ENCODE assay signal across 11 mouse cellular contexts in the genomic region with DNA sequence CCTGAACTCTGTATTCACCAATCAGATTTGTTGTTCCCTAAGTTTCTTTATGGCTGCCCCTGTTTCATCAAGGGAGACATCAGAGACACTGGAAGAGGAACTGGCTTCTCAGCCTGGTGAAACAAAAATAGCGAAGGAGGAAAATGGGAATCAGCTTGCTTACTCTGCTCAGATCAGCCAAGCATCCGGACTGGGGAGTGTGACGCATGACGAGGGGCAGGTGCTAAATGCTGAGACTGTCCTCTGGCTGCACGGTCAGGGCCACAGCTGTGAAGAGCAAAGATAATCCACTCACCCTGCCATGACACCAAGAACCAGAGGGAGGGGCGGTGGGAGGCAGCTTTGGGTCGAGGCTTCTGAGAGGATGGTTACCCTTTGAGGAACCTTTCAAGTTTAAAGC.
DNase-seq lines count a peak whose midpoint lies in the region; ATAC-seq lines count a peak whose summit lies in the region.
"Had no signal": no experiment of that assay in that cellular context is flagged by ENCODE, and none has a peak within 500 bp of the region (broad histone marks: within the 10 kb centered on the region; RNA-seq: fewer than 3 reads in every experiment).

No protein-coding gene starts in this region.

- DNase-seq in kidney, postnatal 10 days = peak; percentile 54
- no peak for DNase-seq in kidney, postnatal 14 days
- DNase-seq in B cell, adult 2 months = peak; percentile 26 to 28
- peak; percentile 19 for DNase-seq in gastrocnemius, postnatal 10 days
- peak; percentile 61 for DNase-seq in heart, postnatal 4 days
- no peak for DNase-seq in thymus, postnatal 4 days
- no peak for DNase-seq in left cerebral cortex, adult 8-10 months (ENCODE audit: low spot score in 2 of 2)
- DNase-seq: cerebellum, postnatal 25 days had no signal

- no peak for ATAC-seq in inflammation-experienced regulatory T-cells, adult 6 months
- ATAC-seq: activated CD4-positive, CD25-positive, alpha-beta regulatory T cell, adult 4 months; intestine, postnatal 0 days had no signal

Comparison
In these comparisons a context has a peak if more than half of its experiments do, and no peak if none do; other contexts are left out.
1. DNase-seq: peak in kidney, postnatal 10 days (single experiment), B cell, adult 2 months (2 of 2), gastrocnemius, postnatal 10 days (single experiment) and heart, postnatal 4 days (single experiment); none in kidney, postnatal 14 days (single experiment), thymus, postnatal 4 days (single experiment) and left cerebral cortex, adult 8-10 months (0 of 2).